Mouse (Mus musculus) CD8-positive naive resting alpha-beta T cell, adult 2 months (primary cell): Measurements from ENCODE around the gene Rcan2.

Experiments
- DNase-seq, 2 experiments: peaks; one replicate each; pipeline ENCODE4 v3.0.0; 2022; ENCODE audit warnings: low read depth in 2 of 2, low spot score in 2 of 2

The Rcan2 gene

DNA sequence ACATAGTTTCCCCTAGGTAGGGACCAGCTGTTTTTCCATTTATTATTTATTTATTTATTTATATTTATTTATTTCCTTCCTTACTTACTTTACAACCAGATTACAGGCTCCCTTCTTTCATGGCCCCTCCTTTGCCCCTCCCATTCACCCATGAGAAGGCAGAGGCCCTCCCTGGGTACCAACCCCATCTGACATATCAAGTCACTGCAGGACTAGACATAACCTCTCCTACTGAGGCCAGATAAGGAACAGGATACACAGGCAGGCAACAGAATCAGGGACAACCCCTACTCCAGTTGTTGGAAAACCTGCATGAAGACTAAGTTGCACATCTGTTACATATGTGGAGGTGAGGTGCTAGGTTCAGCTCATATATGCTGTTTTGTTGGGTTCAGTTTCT, 105.6 kb downstream of the Rcan2 start:
- DNase-seq, result no peak

- no peak for DNase-seq
These were observed 115.0 kb downstream of the Rcan2 start for GRCm38 (mm10) chr17:43916128-43916527.

GRCm38 (mm10) chr17:43917143-43917542, 116.0 kb downstream of the Rcan2 start:
- no peak for DNase-seq

DNA sequence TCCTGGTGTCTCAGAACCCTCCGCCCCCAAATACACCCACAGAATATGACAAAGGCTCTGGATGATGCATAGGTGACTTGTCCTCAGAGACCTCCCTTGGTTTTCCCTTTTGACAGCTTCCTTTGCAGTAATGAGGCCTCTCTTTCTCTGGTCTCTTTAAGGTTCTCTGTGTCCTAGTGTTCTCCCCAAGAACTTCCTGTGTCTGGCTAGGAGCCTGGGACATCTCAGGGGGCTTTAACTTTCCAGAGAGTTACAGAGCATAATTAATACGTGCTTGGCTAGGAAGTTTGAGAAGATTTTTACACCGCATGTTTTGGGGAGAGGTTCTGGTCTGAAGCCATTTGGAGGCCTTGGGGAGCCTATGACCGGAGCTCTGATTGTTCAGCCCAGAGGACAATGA, 128.7 kb downstream of the Rcan2 start:
- DNase-seq, result no peak

- DNase-seq, result no peak
These were observed 130.6 kb downstream of the Rcan2 start for GRCm38 (mm10) chr17:43931731-43932130.

- DNase-seq, result no peak
These were observed 132.9 kb downstream of the Rcan2 start for GRCm38 (mm10) chr17:43934056-43934455.

GRCm38 (mm10) chr17:43952219-43952618, 151.1 kb downstream of the Rcan2 start:
- DNase-seq, result no peak

- DNase-seq, result no peak
These were observed 151.7 kb downstream of the Rcan2 start for GRCm38 (mm10) chr17:43952661-43953534.

DNA sequence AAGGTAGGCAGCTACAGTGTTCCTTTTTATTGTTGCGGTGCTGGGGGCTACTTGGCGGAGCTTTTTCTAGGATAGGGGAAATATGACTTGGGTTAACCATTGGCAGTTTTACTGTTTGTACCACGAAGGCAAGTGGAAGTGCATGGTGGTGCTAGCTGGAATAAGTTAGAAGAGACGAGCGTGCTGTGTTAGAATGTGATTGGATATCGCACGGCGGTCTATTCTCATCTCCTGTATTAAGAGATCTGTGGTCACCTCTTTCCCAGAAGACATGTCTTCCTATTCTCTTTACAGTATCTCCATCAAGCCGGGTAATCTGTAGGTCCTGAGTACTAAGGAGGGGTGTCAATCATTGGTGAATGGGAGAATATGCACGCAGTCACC, 152.4 kb downstream of the Rcan2 start:
- no peak for DNase-seq

DNA sequence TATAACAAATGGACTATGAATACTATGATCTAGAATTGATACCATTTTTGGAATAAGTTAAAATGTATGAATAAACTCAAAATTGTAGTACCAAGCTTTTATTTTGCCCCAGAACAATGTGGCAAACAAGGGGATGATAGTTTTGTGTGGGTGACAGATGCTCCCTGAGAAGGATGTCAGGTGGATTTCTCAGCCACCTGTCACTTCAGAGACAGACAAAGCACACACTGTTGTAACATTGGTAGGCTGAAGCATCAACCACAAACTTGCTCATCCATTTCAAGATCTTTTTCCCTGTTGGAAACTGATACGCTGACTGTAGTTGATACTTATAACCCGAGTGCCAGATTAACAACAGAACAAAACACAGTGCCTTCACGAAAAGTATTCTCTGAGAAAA, 158.6 kb downstream of the Rcan2 start:
- DNase-seq, result no peak

- no peak for DNase-seq
These were observed 168.8 kb downstream of the Rcan2 start for GRCm38 (mm10) chr17:43969943-43970342.

- no peak for DNase-seq
These were observed 176.4 kb downstream of the Rcan2 start for GRCm38 (mm10) chr17:43977572-43977971.

- no peak for DNase-seq
These were observed 178.8 kb downstream of the Rcan2 start for GRCm38 (mm10) chr17:43979925-43980324.

DNA sequence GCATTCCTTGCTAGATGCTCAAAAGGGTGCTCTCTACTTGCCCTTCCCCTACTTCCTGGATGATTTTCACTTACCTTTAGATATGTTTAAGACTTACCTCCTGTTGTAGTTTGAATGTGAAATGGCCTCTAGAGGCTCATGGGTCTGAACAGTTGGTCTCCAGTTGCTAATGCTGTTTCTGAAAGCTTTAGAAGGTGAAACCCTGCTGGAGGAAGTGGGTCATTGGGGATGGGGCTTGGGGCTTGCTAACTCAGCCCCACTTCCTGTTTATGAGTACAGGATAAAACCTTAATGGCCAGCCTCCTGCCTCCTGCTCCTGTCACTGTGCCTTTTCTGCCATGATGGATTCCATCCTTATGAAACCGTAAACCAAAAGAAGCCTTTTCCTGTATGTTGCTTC, 181.4 kb downstream of the Rcan2 start:
- DNase-seq, result no peak

- DNase-seq, result no peak
These were observed 188.3 kb downstream of the Rcan2 start for GRCm38 (mm10) chr17:43989334-43989945.

- no peak for DNase-seq
These were observed 189.8 kb downstream of the Rcan2 start for GRCm38 (mm10) chr17:43990957-43991383.

DNA sequence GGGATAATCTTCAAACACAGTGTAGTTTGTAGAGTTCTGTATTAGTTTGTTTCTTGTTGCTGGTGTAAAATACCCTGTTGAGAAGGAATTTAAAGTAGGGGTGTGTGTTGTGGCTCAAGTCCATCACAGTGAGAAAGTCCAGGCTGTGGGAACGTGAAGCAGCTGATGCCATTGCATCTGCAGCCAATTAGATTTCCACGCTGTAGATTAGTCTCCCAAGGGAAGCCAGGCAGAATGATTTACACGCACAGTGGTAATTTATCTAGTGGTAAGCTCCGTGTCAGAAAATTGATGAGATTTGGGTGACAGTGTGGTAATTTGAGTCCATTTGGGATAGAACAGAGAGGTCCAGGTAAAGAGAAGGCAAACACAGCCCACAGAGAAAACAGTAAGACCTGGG, 192.9 kb downstream of the Rcan2 start:
- DNase-seq, result no peak

DNA sequence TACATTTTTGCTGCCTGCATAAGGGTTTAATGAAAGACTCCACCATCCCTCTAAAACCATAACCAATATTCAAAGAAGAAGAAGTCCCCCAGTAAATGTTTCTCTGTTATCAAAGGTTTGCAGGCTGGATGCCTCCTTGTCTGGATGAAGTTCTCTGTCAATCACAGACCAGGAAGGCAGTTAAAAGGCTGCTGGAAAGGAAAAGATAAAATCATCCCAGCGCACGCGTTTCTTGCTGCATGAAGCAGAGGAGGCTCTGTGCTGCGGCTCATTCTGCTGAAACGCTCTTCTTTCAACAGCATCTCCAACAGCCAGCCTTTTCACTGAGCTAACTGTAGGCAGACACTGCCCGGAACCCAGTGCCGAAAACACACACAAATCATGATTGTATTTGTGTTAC, 196.4 kb downstream of the Rcan2 start:
- DNase-seq, result no peak

DNA sequence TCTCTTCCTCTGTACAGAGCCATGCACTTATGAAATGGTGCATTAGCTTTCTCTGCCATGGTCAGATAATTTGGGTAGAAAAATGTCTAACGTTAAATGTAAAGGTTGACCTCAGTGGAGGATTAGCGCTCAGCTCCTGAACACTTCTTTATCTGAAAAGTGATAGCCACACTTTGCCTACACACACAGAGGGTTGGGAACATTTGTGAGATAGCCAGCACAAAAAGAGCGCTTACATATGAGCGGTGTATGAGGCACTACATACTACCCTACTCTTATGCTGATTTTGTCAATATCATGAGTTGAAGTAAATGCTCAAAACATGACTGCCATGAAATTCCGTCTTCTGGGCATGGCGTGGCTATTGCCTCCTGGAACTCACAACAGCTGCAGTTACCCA, 196.9 kb downstream of the Rcan2 start:
- DNase-seq, result no peak

GRCm38 (mm10) chr17:44004401-44004800, 203.2 kb downstream of the Rcan2 start:
- DNase-seq, result no peak

DNA sequence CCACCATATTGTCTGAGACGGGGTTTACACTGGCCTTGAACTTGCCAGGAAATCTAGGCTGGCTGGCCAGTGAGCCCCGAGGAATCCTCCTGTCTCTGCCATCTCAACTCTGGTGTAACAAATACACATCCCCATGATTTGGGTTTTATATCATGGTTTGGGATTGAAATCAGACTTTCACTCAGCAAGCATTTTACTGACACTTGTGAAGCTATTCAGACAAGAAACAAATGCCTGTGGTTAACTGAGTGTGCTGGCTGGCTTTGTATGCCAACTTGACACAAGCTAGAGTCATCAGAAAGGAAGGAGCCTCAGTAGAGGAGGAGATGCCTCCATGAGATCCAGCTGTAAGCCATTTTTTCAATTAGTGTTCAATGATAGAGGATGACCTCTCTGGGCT, 206.3 kb downstream of the Rcan2 start:
- DNase-seq, result no peak

GRCm38 (mm10) chr17:44011917-44012316, 210.8 kb downstream of the Rcan2 start:
- DNase-seq, result no peak
